Mouse (Mus musculus) urinary bladder, adult 18-20 months (tissue): ENCODE results near the gene D630039A03Rik.

Source experiments
- DNase-seq, 2 experiments: peaks; one replicate each; pipeline ENCODE4 v3.0.0; 2022; ENCODE audit warnings: low spot score in 2 of 2, mixed read lengths in 2 of 2

D630039A03Rik gene

DNA sequence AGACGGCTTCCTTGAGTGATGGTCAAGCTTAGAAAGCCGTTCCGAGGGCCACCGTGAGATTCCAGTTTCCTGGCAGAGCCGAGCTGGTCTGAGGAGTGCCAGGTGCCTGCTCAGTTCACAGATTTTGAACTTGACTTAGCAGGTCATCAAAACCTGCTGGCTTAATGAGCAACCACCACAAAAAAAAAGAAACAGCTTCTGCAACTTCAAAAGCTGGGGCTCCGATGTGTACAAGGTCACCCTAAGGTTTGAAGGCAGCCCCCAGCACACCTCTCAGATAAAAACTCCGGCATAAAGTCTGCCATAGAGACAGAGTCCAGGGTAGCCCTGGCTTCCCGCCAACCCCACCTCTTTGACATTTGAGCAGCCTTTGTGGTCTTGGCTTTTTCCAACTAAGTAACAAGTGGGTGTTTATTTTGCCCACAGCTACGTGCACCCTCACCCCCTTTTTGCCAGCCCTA, at the start of gene D630039A03Rik:
D630039A03Rik (minus strand) TSS at position 97 of the 461 bp plus-strand sequence.
- no peak for DNase-seq

DNA sequence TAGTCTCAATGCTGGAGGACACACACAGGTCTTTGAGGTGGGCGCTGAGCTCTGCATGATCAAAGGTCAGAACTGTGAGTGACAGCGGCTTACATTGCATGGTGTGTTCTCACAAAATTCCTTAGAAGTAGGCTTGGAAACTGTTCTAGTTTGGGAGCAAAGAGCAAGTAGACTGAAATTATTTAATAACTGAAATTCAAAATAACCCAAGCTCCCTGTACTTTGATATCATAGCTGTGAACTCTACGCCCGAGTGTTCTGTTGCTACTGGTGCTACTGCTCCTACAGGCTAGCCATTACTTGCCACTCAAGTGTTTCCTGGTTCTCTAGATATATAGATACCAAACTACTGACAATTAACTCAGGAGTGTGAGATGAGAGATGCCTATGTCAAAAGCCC, 49.4 kb upstream of the D630039A03Rik start:
- DNase-seq, result no peak

DNA sequence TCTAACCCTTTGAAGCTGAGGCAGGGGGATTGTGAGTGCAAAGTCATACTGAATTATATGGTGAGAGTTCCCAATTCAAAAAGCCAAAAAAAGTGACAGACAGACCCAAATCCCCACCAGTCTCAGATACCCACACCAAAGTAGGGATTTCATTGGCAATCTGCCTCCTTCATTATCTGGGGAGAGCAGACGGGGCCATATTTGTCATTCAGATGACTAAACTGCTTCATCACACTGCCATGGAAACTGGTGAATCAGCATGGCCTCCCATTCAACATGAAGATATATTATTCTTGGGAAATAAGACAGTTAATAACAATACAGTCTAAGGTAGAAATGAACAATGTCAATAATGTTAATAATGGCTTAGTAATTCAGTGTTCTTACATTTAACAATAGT, 48.0 kb upstream of the D630039A03Rik start:
- no peak for DNase-seq

DNA sequence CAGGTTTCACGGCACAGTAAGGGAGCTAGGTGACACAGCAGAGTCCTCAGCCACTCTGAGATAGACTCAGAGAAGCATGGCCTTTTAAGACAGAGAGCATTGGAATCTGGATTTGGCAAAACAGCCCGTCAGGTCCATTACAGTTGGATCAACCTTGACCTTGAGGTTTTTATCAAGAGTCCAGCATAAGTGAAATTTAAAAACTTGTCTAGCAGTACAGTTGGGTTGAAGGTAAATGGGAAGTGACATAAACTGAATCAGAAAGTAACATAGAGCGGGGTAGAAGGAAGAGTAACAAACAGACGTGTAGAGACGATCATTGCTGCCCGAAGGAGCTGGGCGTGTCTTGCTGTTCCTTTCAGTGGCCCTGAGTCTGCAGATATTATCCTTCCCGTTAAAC, 43.0 kb upstream of the D630039A03Rik start:
- no peak for DNase-seq

DNA sequence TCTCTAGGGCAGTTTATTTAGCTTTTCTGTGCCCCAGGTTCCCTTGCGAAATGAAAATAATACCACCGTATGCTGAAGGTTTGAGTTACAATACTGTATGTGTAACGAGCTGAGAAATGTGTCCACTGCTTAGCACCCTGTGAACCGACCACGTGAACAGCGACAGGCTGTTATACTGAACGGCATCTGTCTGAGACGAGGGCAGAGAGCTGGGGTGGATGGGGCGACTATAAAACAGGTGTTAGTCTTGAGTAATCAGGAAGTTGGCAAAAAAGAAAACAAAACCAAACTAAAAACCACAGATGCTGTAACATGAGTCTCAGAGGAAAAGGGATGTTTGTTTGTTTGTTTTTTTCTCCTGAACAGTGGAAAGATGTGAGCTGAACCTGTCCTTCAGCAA, 42.0 kb upstream of the D630039A03Rik start:
- no peak for DNase-seq

DNA sequence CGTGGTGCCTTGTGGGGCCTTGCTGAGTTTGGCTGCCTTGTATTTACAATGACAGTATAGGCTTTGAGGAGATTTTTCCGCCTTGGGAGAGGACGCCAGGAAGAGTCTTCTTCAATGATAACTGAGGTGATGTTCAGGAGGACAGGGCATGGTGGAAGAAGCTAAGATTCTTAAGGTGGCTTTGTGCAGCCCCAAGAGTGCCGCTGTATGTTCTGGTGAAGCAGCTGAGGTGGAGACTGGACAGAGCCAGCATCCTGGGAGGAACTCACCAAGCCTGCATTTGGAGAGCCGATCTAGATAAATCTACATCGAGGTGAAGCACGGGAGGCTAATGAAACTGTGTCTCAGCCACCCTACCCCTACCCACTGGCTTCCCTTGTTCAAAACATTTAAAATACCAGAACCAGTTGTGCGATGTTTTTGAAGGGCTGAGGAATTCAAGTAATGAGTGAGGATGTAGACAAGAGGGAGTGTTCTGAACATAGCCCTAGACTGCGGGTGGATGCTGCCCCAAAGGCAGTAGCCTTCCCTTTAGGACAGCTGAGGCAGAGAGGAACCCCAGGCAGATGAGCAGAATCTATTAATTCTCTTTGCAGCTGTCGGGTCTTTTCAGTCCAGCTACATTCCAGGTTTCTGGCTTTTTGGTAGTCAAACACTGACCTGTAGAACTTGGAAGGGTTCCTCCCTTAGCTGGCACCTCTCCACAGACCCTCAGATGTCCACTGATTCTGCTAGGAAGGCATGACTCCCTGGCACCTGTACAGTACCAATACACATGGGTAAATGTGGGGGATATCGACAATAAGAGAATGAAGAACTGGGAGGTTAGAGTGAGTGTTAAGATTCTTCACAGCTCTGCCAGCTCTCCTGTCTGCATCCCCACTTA, 41.3 kb upstream of the D630039A03Rik start:
- peak in 1 of 2 experiments; percentile 30 for DNase-seq

DNA sequence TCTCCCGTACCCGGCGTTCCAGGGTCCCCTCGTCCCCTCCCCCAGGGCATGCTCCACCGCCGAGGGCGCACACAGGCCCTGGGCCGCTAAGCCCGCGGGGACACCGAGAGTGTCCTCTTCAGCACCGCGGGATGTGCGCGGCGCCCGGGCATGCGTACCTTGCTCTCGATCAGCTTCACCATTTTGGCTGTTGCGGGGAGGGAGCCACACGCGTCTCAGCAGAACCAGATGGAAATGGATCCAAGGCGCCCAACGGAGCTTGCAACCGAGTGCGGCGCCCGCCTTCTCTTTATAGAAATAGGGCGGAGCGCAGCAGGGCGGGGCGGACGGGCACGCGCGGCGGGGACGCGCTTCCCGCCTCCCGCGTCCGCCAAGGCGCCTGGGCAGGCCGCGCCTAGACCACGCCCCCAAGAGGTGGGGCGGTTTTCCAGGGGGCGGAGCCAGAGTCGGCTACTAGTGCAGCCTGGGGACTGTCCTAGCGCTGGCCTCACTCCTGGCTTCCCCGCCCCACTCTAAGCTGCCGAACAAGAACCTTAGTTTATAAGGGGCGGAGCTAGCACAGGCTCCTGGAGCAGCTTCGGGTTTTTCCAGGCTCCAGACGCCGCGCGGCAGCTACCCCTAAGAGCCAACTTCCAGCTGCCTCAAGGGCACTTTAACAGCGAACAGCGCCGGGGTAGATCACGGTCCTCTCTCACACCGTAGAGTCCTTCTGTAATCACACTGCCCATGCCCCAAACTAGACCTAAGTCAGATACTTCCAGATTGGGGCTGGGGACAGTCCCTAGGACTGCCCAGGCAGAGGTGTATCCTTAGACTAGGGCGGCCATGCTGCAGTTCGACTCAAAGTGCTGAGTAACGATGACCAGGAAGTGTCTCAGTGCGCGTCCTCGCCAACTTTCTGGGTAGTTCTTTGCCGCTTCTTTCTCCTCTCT, 40.2 kb upstream of the D630039A03Rik start, which contains the start of gene Txn1:
Txn1 (minus strand) TSS at position 383 of the 932 bp plus-strand sequence.
- DNase-seq, result peak; percentile 97 to 99

DNA sequence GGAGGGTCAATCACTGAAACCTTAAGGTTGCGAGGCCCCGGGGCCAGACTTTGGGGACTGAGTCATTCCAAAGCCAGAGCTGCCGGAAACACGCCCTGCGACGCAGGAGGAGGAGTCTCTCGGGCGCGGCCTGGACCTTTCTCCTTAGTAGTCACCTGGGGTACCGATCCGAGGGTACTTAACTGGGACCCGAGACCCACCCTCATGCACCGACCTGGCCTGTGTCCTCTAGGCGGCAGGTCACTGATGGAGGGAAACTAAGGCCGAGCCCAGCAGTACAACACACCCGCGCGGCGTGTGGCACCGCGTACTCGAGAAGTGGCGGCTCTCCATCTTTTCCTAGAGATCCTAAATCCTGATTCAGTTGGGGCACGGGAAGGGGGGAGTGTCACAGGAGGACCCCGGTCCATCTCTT, 39.5 kb upstream of the D630039A03Rik start:
- peak; percentile 55 to 71 for DNase-seq

DNA sequence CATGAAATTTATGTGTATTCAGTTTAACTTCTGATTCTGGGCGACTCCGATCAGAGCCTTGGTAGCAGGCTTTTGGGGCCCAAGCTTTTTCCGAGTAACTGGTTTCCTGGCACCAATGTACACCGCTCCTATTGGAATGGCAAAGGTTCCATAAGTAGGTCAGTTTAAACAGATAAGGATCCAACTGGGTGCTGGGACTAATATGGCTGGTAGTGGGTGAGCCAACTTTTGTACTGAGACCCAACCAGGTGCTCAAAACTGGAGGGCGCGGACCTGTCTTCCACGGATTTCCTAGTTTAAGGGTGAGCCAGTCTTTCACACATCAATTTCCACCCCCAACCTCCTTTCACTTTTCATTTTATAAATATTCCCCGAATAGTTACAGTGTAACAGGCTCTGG, 38.9 kb upstream of the D630039A03Rik start:
- DNase-seq, result no peak

DNA sequence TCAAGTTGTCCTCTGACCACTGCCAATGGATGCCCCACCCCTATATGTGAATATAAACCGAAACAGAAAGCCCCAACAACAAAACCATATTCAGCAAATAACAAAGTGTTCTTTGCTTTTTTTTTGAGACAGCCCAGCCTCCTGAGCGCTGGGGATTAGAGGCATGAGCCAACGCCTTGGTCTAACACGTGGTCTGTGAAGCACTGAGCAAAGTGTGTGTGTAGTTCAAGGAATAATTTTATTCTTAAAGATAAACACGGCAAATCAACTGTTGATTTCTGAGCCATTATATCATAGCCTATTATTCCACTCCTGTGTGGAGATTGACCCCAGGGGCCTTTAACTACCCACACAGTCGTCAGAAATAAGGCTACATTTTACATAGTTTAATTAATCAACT, 38.5 kb upstream of the D630039A03Rik start:
- no peak for DNase-seq

DNA sequence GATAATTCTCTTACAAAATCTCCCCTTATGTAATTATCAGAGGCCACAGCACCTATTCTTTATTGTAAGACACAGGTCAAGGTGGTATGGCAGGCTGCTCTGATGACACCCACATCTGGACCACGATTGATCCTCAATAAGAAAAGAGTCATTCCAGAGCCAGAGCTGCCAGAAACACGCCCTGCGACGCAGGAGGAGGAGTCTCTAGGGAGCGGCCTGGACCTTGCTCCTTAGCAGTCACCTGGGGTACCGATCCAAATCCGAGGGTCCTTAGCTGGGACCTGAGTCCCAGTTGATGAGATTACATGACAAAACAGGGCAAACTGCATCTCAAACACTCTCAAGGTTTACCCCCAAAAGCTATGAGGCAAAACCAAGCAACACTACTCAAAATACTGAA, 37.7 kb upstream of the D630039A03Rik start:
- DNase-seq, result no peak

DNA sequence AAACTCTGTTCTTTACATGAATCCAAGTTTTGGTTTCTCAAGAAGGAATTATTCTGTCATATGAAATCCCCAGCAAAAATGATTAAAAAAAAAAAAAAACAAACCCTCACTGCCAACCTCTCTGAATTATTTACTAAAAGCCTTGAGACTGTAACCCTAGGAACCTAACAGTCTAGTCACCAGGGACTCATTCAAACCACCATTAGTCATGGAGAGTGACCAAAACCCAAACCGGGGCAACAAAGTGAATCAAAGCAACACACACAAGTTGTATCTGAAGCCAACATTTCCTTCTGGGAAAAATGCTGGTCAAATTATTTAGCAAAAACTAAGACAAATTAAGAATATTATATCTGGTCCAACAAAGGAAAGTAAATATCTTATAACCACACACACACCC, 36.8 kb upstream of the D630039A03Rik start:
- DNase-seq, result no peak

DNA sequence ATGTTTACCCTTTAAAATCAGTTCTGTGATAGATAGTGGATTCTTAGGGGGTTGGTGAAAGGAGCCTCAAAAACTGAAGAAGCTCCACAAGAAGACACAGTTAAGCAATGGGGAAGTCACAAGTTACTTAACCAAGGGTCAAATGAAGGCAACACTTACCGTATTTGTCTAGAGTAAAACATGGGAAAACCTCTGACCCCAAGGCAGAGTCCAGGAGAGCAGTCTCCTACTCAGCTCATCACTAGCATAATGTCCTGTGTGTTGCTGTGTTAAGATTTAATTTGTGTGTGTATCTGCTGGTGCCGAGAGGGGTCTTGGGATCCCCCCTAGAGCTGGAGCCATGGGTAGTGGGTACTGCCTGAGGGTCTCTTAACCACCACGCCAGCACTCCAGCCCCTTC, 36.3 kb upstream of the D630039A03Rik start:
- no peak for DNase-seq

DNA sequence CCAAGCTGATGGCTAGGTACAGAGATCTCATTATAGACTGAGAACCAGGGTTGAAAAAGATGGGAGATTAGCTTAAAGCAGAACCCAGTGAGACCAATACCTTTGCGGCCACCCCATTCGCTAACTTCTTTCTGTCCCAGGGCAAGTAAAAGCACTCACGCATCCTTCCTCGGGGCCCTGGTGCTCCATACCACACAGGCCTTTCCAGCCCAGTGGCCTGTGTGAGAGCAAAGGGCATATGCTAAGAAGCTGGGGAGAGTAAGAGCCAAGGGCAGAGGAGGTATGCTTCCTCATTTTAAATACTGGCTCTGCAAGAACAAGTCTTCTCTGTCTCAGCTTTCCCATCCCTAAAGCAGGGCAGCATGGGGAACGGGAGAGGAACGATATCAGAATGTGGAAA, 33.8 kb upstream of the D630039A03Rik start:
- no peak for DNase-seq

DNA sequence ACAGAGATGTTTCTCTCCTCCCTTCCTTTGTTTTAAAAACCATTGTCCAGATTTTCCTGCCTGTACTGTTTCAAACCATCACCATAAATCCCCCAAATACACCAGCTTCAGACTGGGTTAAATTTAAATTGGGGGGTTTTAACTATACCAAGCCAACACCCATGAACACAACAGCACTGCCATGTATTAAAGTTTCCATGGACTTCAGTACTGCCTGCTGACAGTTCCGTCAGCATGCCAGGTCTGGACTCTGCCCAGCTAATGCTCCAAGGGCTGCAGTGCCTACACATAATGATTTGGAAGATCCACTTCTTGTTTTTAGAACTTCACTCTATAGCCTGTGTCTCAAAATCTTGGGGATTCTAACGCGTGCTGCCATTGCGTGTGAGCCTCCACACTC, 31.4 kb upstream of the D630039A03Rik start:
- DNase-seq, result no peak

DNA sequence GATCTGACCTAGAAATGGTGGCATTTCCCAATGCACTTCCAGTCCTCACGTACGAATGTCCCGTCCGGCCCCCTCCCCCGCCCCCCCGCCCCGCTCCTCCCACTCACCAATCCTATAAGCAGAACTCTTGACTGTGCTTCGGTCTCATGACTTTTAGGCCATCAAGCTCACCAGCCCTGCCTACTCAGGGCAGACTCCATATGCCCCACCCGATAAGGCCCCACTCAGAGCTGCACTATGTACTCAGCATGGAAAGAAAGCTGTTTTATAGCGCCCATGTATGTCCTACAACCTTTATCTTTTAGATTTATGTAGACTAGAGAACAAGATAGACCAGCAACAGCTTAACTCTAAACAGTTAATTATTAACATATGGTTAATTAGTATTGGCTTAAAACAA, 30.9 kb upstream of the D630039A03Rik start:
- no peak for DNase-seq

DNA sequence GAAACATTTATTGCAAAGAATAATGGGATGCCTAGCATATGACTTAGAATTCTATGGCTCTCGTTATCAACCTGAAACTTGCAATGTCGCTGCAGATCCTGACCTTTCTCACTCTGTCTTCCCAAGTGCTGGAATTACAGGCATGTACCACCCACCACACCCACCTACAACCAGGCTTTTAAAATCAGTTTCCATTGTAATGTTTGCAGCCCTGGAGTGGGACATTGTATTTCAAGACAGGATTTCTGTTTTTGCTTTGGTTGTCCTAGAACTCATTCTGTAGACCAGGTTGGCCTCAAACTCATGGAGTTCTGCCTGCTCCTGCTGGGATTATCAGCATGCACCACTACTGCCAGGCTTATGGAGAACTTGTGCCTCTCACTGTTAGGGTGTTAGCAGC, 26.8 kb upstream of the D630039A03Rik start:
- no peak for DNase-seq

DNA sequence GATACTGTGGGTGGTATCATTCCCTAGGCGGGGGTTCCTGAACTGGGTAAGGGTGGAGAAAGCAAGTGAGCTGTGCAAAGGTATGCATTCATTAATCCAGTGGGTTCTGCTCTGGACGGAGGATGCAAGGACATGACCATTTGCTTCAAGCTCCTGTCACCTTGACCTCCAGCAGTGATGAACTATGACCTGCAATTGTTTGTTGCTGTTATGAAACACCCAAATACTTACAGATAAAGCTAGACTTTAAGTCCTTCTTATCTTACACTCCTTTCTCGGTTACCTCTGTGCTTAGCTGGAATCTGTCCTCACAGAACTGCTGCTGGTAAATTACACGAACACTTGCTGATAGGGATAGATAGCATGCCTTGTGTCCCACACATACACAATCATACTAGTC, 24.5 kb upstream of the D630039A03Rik start:
- DNase-seq, result no peak

DNA sequence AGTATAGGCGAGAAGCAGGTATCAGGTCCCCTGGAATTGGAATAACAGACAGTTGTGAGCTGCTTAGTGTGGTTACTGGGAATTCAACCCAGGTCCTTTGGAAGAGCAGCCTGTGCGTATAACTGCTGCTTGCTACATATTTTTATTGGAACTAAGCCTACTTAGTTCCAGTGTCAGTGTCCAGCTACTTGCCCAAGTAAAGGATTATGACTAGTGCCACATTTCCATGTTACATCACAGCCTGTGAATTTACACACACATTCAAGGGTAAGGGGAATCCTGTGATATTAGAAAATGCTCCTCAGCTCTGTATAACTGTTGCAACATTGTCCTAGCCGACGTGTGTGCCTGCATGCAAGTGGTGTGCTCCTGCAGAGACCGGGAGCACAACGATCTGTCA, 21.2 kb upstream of the D630039A03Rik start:
- no peak for DNase-seq

DNA sequence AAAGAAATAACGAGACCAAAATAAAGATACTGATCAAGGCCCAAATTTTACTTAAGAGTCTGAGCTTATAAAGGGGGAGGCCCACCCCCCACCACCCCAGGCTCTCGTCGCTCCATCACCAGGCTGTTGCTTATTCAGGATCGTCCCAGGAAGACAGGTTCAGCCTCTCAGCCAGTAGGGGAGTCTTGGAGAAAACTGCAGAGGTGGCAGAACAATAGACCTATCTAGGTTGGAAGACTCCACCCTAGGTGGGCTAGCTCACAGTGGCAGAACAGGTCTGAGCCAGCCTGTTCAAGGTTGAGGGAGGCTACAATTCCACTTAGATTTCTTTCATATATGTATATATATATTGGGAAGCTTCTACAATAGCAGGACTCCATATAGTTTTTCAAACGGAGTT, 18.1 kb upstream of the D630039A03Rik start:
- no peak for DNase-seq

DNA sequence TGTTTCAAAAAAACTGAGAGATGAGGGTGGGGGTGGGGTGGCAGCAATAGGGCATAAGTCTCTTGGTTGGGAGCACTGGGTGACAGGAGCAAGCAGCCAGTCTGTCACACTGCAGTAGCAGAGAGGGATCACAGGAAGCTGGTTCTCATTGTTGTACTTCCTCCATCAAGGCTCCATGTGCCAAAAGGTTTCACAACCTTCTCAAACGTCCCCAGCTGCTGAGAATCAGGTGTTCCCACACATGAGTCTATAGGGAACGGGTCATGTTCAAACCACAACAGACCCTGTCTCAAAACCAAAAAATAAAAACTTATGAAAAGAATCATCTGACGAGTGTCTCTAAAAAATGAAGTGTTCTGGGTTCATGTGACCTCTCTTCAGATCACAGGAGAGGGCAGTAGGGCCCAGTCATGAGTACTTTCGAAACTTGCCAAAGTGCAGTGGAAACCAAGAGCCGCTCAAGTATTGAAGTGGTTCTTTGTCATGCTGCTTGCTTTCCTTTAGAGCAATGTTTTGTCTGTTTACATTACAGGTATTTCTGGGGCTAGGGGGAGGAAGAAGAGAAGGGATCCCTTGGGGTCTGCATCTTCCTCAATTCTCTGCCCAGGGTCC, 14.6 kb upstream of the D630039A03Rik start:
- no peak for DNase-seq
